Mouse (Mus musculus): ENCODE measurements around the gene Tmem200c. TPM values are rescaled to one million over a fixed set of nuclear protein-coding genes. Genes with fewer than 3 reads are reported as not detected.

Tmem200c gene
- 10 to 100 TPM; 21.8 to 23.5 TPM for total RNA-seq (2021)

DNA sequence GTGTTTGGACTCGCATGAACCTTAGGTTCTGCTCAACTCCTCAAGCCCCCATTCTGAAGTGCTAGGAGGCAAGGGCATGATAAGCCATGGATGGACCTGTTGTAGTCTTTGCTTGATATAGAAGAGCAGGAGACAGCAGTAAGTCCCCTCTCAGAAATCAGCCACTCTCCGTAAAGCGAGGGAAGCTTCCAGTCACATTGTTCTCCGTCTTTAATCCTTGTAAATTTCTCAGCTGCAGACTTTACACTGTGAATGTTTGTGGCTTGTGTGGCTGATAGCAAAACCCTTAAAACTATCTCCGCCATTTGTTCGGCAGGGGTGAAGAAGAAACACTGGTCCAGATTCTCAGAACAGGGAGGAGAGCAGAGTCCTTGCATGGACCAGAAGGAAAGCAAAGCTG, at the start of gene Tmem200c:
Gene Tmem200c, plus strand, starts transcription at position 301 of the 400 bp plus-strand sequence.
- intact Hi-C loops (cut with DNase I), result no loop called here
- DNase-seq (ENCODE audit: extremely low spot score in 1 of 2, low spot score in 2 of 2), result no peak

DNA sequence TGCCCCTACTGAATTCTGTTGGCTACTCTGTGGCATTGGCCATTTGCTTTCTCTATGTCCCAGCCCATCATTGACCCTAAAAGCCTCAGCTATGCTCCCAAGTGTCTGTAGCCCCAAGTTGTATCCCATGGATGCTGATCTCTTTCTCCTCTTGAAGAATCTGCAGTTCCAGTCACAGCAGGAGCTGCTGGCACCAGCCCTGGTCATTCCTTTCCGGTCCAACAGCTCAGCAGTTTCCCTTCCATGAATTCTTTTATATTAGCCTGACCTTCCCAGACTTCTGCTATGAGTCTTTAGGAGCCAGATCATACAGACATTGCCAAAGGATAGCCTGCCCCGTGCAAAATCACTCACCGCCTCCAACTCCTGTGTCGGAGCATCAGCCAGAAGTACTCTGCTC, 32.7 kb upstream of the Tmem200c start:
- intact Hi-C loops (cut with DNase I), result no loop called here
- no peak for DNase-seq (ENCODE audit: extremely low spot score in 1 of 2, low spot score in 2 of 2)

DNA sequence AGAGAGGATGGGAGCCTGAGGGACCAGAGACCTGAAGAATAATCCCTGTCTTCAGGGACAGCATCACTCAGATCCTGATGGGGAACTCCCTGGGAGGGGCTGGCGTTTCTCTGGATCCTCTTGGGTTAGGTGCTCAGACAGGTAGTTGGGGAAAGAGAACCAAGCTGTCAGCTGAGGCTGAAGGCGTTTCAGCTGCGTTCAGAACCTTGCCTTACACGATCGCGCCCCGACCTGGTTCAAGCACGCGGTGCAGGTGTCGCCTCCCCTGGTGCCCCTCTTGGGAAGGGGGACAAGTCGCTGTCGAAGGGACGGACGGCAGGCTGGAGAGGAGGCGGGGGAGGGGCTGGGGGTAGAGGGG, 10.2 kb downstream of the Tmem200c start:
- DNase-seq (ENCODE audit: extremely low spot score in 1 of 2, low spot score in 2 of 2), result peak in 1 of 2 experiments; percentile 48
- intact Hi-C loops (cut with DNase I), result loop anchor here (5.0 kb wide), 1 partner anchor 194 kb away; no protein-coding TSS in a partner anchor

DNA sequence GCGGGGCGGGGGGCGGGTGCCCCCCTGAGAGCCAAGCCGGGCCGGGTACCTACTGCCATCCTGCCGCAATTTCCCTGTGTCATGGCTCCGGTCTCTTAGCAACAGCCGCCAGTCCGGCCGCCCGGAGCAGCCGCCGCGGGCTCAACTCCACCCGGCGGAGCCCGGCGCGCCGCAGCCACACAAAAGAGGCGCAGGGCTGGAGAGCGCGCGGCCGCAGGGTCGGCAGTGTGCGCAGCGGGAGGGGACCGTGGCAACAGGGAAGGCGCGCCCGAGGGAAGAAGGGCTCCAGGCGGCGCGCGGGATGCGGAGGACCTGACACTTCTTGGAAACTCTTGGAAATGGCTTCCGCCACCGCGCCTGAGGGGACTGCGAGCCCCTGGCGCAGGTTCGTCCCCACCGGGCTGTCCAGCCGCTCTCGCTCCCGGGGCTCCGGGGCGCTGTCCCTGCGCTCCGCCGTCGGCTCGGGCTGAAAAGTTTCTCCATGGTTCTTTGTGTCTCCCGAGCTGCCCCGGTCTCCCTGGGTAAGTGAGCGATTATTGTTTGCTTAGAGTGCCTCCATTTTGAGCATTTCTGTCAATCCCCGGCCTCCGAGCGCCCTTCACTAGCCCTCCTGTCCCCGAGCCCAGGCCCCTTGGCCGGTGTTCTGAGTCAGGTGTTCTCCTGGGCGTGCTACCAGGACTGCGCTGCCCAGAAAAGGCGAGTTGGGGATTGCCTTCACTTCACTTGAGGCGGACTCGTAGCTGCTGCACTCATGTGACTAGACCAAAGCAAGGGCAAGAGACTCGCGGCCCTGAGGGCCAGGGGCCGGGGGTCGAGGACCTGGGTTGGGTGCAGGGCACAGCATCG, 10.8 kb downstream of the Tmem200c start:
- intact Hi-C loops (cut with DNase I), result loop anchor here (5.0 kb wide), 1 partner anchor 195 kb away; no protein-coding TSS in a partner anchor
- DNase-seq (ENCODE audit: extremely low spot score in 1 of 2, low spot score in 2 of 2), result peak; percentile 44 to 56

DNA sequence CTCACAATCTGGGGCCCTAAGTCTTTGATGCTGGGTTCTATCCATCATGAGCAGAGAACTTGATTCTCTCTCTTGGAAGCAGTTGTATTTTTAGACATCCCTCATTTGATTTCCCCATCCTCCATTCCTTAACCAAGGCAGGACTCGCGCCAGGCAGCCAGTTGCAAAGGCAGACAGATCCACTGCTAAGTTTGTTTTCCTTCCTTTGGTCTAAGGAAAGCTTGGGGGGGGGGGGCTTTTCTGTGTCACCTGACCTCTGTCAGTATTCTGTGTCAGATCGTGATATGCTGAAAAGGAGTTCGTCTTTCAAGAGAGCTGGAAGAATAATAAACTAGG, 11.4 kb downstream of the Tmem200c start:
- DNase-seq (ENCODE audit: extremely low spot score in 1 of 2, low spot score in 2 of 2), result peak; percentile 52
- intact Hi-C loops (cut with DNase I), result loop anchor here (5.0 kb wide), 1 partner anchor 196 kb away; no protein-coding TSS in a partner anchor

DNA sequence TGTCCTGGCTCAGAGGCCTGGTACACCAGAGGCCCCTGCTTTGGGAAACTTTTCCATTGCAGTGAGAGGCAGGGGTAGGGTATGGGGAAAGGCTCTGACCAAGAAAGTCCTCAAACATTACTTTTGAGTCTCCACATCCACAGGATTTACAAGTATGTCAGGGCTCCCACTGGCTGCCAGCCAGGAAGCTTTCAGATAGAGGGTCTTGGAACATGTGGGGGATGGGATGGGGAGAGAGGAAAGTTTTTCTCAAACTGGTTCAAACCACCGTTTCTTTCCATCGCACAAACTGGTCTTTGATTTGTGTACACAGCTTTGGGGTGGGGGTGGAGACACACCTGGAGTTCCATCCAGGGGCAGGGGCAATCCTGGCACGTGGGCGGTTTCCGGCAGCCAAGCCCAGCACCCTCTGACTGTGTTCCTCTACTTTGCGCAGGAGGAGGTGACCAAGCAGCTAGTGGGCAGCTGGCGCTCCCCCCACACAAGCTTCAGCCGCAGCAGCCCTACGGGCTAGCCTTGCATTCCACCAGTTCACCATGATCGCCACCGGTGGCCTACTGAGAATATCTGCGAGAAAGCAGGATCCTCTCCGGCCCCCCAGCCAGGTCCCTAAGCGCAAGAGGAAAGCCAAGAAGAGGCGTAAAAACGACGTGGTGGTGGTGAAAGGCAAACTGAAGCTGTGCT, 13.6 kb downstream of the Tmem200c start:
- peak in 1 of 2 experiments; percentile 38 for DNase-seq (ENCODE audit: extremely low spot score in 1 of 2, low spot score in 2 of 2)
- intact Hi-C loops (cut with DNase I), result loop anchor here (5.0 to 10.0 kb wide), 2 partner anchors 198 to 555 kb away; no protein-coding TSS in a partner anchor

DNA sequence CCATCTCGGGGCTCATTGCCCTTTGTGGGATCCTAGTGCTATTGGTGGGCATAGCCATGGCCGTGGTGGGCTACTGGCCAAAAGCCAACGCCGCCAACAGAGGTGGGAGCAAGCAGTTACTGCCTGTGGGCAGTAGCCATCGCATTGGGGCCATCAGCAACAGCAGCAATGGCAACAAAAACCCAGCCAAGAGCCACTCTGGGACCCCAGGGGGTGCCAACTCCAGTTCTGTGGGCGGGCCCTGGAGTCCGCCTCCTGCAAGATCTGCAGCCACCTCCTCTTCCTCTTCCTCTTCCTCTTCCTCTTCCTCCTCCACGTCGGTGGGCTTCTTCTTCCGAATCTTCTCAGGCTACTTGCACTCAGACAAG, 14.1 kb downstream of the Tmem200c start:
- DNase-seq (ENCODE audit: extremely low spot score in 1 of 2, low spot score in 2 of 2), result peak in 1 of 2 experiments; percentile 41
- intact Hi-C loops (cut with DNase I), result loop anchor here (10.0 kb wide), 1 partner anchor 556 kb away; no protein-coding TSS in a partner anchor

DNA sequence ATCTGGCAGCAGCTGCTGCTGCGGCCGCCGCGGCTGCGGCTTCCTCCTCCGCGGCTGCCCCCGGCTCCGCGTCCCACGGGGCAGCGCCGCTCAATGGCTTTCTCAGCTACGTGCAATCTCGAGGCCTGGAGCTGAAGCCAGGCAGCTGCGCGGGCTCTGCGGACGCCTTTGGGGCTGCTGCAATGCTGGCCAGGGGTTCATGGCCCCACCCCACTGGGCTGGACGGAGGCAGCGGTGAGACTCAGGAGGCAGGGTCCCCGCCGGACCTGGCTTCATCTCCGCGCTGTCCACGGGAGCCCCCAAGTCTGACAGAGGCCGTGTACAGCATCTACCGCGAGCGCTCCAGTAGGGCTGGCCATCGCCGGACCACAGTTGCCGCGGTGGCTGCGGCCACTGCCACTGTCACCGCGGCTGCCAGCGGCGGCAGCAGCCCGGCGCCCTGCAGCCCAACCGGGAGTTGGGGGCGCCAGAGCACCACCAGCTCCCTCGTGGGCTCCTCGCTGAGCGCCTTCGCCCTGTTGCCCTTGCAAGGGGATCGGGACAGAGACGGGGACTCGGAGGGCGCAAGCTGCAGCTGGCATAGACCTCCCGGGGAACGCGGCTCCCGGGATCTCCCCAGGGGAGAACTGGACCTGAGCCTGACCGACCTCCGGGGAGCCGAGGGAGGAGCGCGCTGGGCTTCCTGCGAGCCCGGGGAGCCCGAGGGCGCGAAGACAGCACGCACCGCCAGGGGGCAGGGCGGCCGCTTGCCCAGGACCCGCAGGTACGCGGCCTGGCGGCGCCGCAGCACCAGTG, 14.9 kb downstream of the Tmem200c start:
- intact Hi-C loops (cut with DNase I), result loop anchor here (10.0 kb wide), 1 partner anchor 556 kb away; no protein-coding TSS in a partner anchor
- DNase-seq (ENCODE audit: extremely low spot score in 1 of 2, low spot score in 2 of 2), result peak in 1 of 2 experiments; percentile 68

DNA sequence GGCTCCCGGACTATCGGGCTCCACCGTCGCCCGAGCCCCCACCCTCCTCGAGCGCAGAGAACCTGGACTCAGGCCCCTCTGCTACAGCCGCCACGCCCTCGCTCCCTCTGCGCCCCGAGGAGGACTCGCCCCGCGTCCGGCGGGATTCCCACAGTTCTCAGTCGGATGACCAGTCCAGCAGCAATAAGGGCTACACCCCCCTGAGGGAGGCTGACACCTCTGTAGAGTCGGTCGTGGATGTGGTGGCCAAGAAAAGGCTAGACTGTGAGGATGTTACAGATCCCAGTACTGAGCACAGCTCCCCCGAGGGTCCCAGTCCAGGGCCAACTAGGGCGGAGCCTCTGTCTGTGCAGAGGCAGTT, 15.4 kb downstream of the Tmem200c start:
- no peak for DNase-seq (ENCODE audit: extremely low spot score in 1 of 2, low spot score in 2 of 2)
- intact Hi-C loops (cut with DNase I), result loop anchor here (10.0 kb wide), 1 partner anchor 557 kb away; no protein-coding TSS in a partner anchor

DNA sequence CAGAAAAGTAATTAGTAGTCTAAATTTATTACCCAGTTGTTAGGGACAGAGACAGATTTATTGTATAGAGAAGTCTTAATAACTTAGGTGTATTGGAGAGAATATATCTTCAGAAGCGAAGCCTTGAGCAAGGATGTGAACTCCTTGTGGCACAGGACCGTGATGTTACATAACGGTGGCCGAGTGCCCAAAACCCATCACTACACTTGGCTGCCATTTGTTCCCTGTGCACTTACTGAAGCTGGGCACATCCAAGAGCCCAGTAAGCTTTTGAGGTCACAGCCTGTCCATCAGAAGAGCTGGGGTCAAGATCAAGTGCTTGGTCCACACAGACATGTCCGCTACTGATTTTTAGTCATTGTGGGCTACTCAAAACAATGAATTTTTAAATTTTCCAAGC, 19.5 kb downstream of the Tmem200c start:
- DNase-seq (ENCODE audit: extremely low spot score in 1 of 2, low spot score in 2 of 2), result peak in 1 of 2 experiments; percentile 29
- intact Hi-C loops (cut with DNase I), result loop anchor here (10.0 kb wide), 1 partner anchor 561 kb away; no protein-coding TSS in a partner anchor

DNA sequence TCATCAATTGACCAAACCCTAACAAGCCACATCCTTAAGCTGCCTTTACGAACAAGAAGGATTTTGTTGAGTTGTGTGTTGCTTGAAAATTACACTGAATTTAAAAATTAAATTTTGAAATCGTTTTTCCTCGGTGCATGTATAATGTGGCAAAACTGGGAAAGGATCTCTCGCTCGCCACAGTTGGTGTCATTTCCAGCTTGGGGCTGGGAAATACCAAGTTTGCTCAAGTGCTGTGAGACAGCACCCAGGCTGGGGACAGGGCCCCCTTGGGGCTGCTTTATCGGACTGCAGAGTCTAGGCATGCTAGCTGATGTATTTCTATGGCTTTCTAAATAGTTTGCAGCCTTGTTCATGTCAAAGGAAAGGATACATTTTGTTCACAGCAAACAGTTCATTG, 22.3 kb downstream of the Tmem200c start:
- intact Hi-C loops (cut with DNase I), result loop anchor here (10.0 kb wide), 1 partner anchor 564 kb away; no protein-coding TSS in a partner anchor

DNA sequence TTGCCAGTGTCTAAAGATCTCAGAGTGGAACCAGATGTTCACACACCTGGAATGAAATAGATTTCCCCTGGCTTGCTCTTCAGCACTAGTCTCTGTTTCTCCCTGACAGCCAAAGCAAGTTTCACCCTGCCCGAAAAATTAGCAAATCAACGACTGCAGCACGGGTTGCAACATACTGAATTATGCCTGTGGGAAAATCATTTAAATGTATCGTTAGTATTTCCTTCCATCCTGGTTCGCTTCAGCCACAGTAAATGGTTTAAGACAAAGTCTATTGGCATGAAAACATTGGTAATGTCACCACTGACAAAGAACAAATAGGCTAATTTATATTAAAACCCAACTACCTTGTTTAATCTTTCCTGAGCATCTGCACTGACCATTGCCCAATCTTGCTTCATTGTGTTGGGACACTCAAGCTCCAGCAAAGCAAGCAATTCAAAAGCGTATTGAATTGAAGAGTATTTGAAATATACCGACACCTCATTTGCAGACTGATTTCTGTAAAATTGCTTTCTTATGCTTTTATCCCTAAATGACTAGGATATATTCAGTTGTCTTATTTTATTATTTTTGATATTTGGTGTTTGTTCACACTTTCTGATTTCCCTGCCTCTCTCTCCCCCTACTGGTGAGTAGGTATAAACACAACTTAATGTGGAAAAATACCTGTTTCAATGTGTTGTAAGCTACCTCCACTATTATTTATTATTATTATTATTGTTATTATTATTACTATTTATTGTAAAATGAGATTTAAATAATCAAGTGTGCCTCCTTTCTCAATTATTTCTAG, 25.9 kb downstream of the Tmem200c start:
- no peak for DNase-seq (ENCODE audit: extremely low spot score in 1 of 2, low spot score in 2 of 2)
- intact Hi-C loops (cut with DNase I), result no loop called here

More for the DNA sequence above, 22.3 kb downstream of the Tmem200c start:
- no peak for DNase-seq (ENCODE audit: extremely low spot score in 1 of 2, low spot score in 2 of 2)

DNA sequence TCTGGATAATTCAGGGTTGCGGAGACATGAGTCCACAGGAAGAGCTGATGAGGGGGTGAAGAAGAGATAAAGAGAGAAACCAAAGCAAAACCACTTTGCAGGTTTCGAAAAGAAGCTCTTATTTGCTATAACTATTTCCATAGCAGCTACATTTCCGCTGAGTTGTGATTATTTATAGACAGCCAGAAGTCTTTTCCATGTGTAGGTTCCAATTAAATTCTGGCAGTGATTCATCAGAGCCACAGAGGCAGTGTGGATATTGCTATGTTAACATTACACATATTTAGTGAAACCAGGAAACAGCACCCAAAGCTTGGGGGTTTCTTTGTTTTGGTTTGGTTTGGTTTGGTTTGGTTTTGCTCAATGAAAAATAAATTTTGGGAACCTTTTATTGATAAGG, 37.8 kb downstream of the Tmem200c start:
- intact Hi-C loops (cut with DNase I), result no loop called here
- no peak for DNase-seq (ENCODE audit: extremely low spot score in 1 of 2, low spot score in 2 of 2)

DNA sequence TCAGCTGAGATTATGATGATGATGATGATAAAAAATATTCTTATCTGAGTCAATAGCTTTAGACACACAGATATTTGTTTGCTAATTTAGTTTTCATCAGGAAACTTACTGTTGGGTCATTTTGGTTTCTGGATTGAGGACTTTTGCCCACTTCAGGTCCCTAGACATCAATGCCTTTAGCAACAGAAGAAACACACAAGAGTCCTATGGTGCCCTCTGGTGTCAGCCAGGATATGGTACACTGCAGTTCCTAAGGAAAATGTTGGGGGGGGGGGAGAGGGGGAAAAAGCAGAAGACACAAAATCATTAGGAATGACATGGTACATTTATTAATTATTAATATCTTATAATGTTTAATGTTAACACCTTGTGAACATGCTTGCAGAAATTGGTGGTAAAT, 42.0 kb downstream of the Tmem200c start:
- peak in 1 of 2 experiments; percentile 44 for DNase-seq (ENCODE audit: extremely low spot score in 1 of 2, low spot score in 2 of 2)
- intact Hi-C loops (cut with DNase I), result no loop called here

DNA sequence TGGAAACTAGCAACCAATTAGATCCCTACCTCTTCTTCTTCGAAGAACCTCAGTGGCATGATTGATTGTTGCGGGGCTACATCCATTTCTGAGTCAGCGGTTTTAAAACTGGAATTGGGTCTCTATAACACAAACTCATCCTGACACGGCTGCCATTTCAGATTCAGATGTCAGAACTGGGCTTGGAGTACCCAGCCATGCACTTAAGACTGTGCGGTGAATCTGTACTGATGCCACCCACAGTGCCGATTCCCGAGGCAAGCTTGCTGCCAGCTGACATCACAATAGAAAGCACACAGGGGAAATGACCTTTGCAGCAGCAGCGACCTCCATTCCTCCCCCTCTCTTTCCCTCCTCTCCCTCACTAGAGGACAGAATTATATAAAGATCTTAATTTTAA, 47.6 kb downstream of the Tmem200c start:
- intact Hi-C loops (cut with DNase I), result loop anchor here (5.0 kb wide), 2 partner anchors 697 to 1012 kb away; no protein-coding TSS in a partner anchor
- no peak for DNase-seq (ENCODE audit: extremely low spot score in 1 of 2, low spot score in 2 of 2)

DNA sequence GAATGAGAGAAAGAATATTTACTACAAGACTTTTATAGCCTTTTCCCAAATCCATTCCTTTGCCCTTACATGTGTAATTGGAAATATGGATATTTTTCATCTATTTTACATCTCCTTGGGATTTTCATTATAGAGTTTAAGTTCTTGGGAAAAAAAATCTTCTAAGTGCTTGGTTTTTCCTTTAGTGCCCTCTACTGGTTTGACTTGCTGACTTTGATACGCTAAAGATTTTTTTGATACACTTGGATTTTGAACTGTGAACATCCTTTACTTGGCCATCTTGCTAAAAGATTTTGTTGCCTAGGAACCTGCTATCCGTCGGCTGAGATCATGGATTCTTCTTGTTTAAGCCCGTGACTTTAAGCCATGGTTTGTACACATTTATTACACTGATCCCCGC, 48.8 kb downstream of the Tmem200c start:
- intact Hi-C loops (cut with DNase I), result no loop called here
- DNase-seq (ENCODE audit: extremely low spot score in 1 of 2, low spot score in 2 of 2), result no peak

DNA sequence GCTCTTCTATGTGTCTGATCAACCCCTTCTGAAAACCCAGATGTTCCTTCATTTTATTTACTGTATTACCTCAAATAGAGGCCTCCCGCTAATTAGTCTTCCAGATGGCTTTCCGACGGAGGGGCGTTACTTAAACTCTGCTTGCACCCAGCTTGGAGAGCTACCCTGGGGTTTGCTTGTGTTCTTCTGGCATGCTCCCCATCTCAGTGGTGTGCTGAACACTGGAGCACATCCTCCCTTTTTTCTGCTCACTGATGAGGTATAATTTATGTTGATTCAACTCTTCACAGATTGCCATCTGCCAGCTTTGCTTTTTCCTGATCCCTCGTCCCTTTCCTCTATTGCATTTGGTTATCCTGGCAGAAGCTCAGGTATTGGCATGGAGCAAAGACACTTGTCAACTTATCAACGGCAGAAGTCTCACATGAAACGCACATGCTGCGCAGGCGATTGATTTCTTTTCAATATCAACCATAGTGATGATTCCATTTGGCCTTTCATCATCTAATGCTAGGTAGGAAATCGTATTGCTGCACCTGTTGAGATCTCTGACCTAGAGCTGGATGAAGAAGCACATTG, 49.6 kb downstream of the Tmem200c start:
- intact Hi-C loops (cut with DNase I), result no loop called here
- DNase-seq (ENCODE audit: extremely low spot score in 1 of 2, low spot score in 2 of 2), result no peak
